Mouse (Mus musculus) lung, postnatal 0 days (tissue): ENCODE data around the gene Letmd1.

Experiments
- CTCF ChIP-seq: IDR thresholded peaks from 2 replicates; pipeline ENCODE4 v1.5.1; 2016; ENCODE audit warnings: antibody characterized with exemption, mild to moderate bottlenecking
- EP300 ChIP-seq: IDR thresholded peaks from 2 replicates; pipeline ENCODE4 v1.6.1; 2016; ENCODE audit warnings: antibody characterized with exemption, mild to moderate bottlenecking, control low read depth

- no peak for TF ChIP-seq CTCF
- TF ChIP-seq EP300 = no peak
These were observed 59.1 kb downstream of the Letmd1 start for GRCm38 (mm10) chr15:100527900-100528299.
